Mouse (Mus musculus): ENCODE data around the gene Hipk2. TPM values are rescaled to one million over a fixed set of nuclear protein-coding genes. Genes with fewer than 3 reads are reported as not detected.

Gene Hipk2
- polyA plus RNA-seq, 1 experiment from 2014 or later: 45.3 TPM

- Histone ChIP-seq H3K4me1 (peaks cover 29% of the 10 kb centered on the region), H3K27ac (no peak overlapping the region), H3K4me2 (no peak overlapping the region), H3K9me3 (no peaks in the 10 kb centered on the region), H3K9ac (no peak overlapping the region), H3K27me3 (replicated peaks) (no peaks in the 10 kb centered on the region), H3K4me3 (no peak overlapping the region), H3K36me3 (replicated peaks) (no peaks in the 10 kb centered on the region)
- 67% methylated on average over 2 of the region's 2 CpGs for WGBS
- ATAC-seq (replicated peaks): no peak
These were observed 35.6 kb downstream of the Hipk2 start for GRCm38 (mm10) chr6:38840380-38840779.

- H3K4me3 ChIP-seq: no peak overlapping the region
- WGBS: 40% methylated on average over 4 of the region's 4 CpGs
- peaks cover 29% of the 10 kb centered on the region for H3K4me1 ChIP-seq
- no peak for ATAC-seq (replicated peaks)
- H3K9me3 ChIP-seq: no peaks in the 10 kb centered on the region
- H3K9ac ChIP-seq: no peak overlapping the region
- H3K4me2 ChIP-seq: no peak overlapping the region
- no peaks in the 10 kb centered on the region for H3K36me3 ChIP-seq (replicated peaks)
- no peak overlapping the region for H3K27ac ChIP-seq
- H3K27me3 ChIP-seq (replicated peaks): no peaks in the 10 kb centered on the region
These were observed 36.1 kb downstream of the Hipk2 start for GRCm38 (mm10) chr6:38839891-38840290.

- Histone ChIP-seq H3K27ac (no peak overlapping the region), H3K9ac (no peak overlapping the region), H3K4me2 (no peak overlapping the region), H3K9me3 (no peaks in the 10 kb centered on the region), H3K4me3 (no peak overlapping the region), H3K36me3 (replicated peaks) (no peaks in the 10 kb centered on the region), H3K4me1 (peaks cover 33% of the 10 kb centered on the region), H3K27me3 (replicated peaks) (no peaks in the 10 kb centered on the region)
- no peak for ATAC-seq (replicated peaks)
- WGBS: 68% methylated on average over 4 of the region's 4 CpGs
These were observed 37.9 kb downstream of the Hipk2 start for GRCm38 (mm10) chr6:38838061-38838460.

GRCm38 (mm10) chr6:38835217-38835616 lies 40.7 kb downstream of the Hipk2 start:
- no peak overlapping the region for H3K27ac ChIP-seq
- ATAC-seq (replicated peaks): no peak
- H3K36me3 ChIP-seq (replicated peaks): no peaks in the 10 kb centered on the region
- H3K4me3 ChIP-seq: no peak overlapping the region
- peaks cover 19% of the 10 kb centered on the region for H3K4me1 ChIP-seq
- H3K9me3 ChIP-seq: no peaks in the 10 kb centered on the region
- H3K27me3 ChIP-seq (replicated peaks): no peaks in the 10 kb centered on the region
- H3K9ac ChIP-seq: no peak overlapping the region
- 92% methylated on average over 1 of the region's 1 CpGs for WGBS
- no peak overlapping the region for H3K4me2 ChIP-seq

DNA sequence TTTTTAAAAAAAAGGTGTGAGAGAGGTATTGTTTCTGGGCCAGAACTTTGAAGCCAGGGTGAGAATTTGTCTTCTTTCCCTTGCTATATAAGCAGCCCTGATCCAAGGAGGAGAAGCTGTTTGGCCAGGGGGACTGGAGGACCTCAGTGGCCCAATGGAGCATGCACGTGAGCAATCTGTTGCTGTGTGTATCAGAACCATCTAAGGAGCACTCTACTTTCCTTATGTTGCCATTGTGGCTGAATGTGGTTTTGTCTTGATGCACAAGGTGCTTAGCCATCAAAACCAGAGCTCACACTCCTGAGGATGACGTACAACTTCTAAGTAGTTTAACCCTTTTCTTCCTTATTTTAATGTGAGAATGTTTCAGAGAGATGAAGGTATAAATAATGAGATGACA lies 41.2 kb downstream of the Hipk2 start:
- Histone ChIP-seq H3K4me2 (no peak overlapping the region), H3K9me3 (no peaks in the 10 kb centered on the region), H3K27ac (no peak overlapping the region), H3K27me3 (replicated peaks) (no peaks in the 10 kb centered on the region), H3K4me1 (peaks cover 14% of the 10 kb centered on the region; the same call in 1 of the 2 replicates), H3K9ac (no peak overlapping the region), H3K4me3 (no peak overlapping the region), H3K36me3 (replicated peaks) (no peaks in the 10 kb centered on the region)
- ATAC-seq (replicated peaks): no peak
- 82% methylated on average over 2 of the region's 2 CpGs for WGBS

- Histone ChIP-seq H3K27ac (no peak overlapping the region), H3K4me3 (no peak overlapping the region), H3K9me3 (no peaks in the 10 kb centered on the region), H3K9ac (no peak overlapping the region), H3K4me2 (no peak overlapping the region), H3K27me3 (replicated peaks) (no peaks in the 10 kb centered on the region), H3K36me3 (replicated peaks) (no peaks in the 10 kb centered on the region), H3K4me1 (peaks cover 8% of the 10 kb centered on the region; the same call in 1 of the 2 replicates)
- ATAC-seq (replicated peaks): no peak
- WGBS: 97% methylated on average over 3 of the region's 3 CpGs
These were observed 42.2 kb downstream of the Hipk2 start for GRCm38 (mm10) chr6:38833721-38834120.

DNA sequence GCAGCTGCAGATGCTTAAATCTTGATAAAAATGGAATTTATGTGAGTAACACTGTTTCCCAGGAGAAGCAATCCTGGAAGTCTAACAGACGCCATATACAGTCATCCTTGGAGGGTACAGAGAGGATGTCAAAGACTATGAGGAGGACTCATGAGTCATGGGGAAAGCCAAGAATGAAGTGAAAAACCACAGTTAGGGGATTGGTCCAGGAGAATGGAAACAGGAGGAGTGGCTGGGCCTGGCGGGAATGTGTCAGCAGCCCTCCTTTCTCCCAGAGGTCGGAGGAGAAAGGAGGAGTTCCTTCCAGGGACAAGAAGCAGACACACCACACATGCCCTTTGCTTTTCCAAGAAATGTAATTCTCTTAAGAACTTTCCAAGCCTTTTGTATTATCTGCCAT lies 46.5 kb downstream of the Hipk2 start:
- WGBS: 82% methylated on average over 3 of the region's 3 CpGs
- H3K4me2 ChIP-seq: no peak overlapping the region
- H3K27me3 ChIP-seq (replicated peaks): no peaks in the 10 kb centered on the region
- no peaks in the 10 kb centered on the region for H3K9me3 ChIP-seq
- no peak for ATAC-seq (replicated peaks)
- no peak overlapping the region for H3K9ac ChIP-seq
- H3K27ac ChIP-seq: no peak overlapping the region
- 0 out of 2 replicates have a peak, but pooled peaks cover 4% of the 10 kb centered on the region for H3K4me1 ChIP-seq
- no peaks in the 10 kb centered on the region for H3K36me3 ChIP-seq (replicated peaks)
- no peak overlapping the region for H3K4me3 ChIP-seq

GRCm38 (mm10) chr6:38828211-38828610 lies 47.8 kb downstream of the Hipk2 start:
- H3K4me1 ChIP-seq: no peaks in the 10 kb centered on the region
- no peak overlapping the region for H3K4me2 ChIP-seq
- no peaks in the 10 kb centered on the region for H3K9me3 ChIP-seq
- no peak overlapping the region for H3K9ac ChIP-seq
- no peak overlapping the region for H3K27ac ChIP-seq
- H3K27me3 ChIP-seq (replicated peaks): no peaks in the 10 kb centered on the region
- no peaks in the 10 kb centered on the region for H3K36me3 ChIP-seq (replicated peaks)
- WGBS: 89% methylated on average over 2 of the region's 2 CpGs
- H3K4me3 ChIP-seq: no peak overlapping the region
- ATAC-seq (replicated peaks): no peak

DNA sequence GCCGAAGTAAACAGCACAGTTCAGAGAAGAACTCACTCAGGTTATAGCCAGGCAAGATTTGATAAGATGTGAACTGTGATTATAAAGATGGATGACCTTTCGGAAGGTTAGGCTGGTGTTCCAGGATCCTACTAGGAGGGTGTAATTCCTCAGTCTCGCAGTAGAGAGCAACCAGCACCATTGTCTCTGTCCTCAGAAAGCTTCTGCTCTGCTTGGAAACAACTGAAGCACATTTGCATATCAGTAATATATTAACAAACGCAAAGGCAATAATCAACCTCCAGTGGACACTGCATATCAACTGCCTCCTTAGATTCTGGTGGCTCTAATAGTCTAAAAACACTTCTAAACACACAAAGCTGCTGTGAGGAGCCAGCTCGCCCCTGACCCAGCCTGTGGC lies 48.5 kb downstream of the Hipk2 start:
- no peak overlapping the region for H3K4me2 ChIP-seq
- H3K27me3 ChIP-seq (replicated peaks): no peaks in the 10 kb centered on the region
- H3K4me1 ChIP-seq: no peaks in the 10 kb centered on the region
- H3K9ac ChIP-seq: no peak overlapping the region
- no peaks in the 10 kb centered on the region for H3K36me3 ChIP-seq (replicated peaks)
- 83% methylated on average over 5 of the region's 5 CpGs for WGBS
- ATAC-seq (replicated peaks): no peak
- H3K4me3 ChIP-seq: no peak overlapping the region
- H3K9me3 ChIP-seq: no peaks in the 10 kb centered on the region
- H3K27ac ChIP-seq: no peak overlapping the region

GRCm38 (mm10) chr6:38826857-38827256 lies 49.1 kb downstream of the Hipk2 start:
- H3K4me1 ChIP-seq: no peaks in the 10 kb centered on the region
- WGBS: 91% methylated on average over 3 of the region's 3 CpGs
- no peak for ATAC-seq (replicated peaks)

GRCm38 (mm10) chr6:38825886-38826285 lies 50.1 kb downstream of the Hipk2 start:
- Histone ChIP-seq H3K4me3 (no peak overlapping the region), H3K27me3 (replicated peaks) (no peaks in the 10 kb centered on the region), H3K4me1 (no peaks in the 10 kb centered on the region), H3K4me2 (no peak overlapping the region), H3K9ac (no peak overlapping the region), H3K27ac (no peak overlapping the region), H3K36me3 (replicated peaks) (no peaks in the 10 kb centered on the region), H3K9me3 (no peaks in the 10 kb centered on the region)
- ATAC-seq (replicated peaks): no peak

More at GRCm38 (mm10) chr6:38826857-38827256, 49.1 kb downstream of the Hipk2 start:
- Histone ChIP-seq H3K27me3 (replicated peaks) (no peaks in the 10 kb centered on the region), H3K4me3 (no peak overlapping the region), H3K4me2 (no peak overlapping the region), H3K27ac (no peak overlapping the region), H3K9ac (no peak overlapping the region), H3K9me3 (no peaks in the 10 kb centered on the region), H3K36me3 (replicated peaks) (no peaks in the 10 kb centered on the region)

DNA sequence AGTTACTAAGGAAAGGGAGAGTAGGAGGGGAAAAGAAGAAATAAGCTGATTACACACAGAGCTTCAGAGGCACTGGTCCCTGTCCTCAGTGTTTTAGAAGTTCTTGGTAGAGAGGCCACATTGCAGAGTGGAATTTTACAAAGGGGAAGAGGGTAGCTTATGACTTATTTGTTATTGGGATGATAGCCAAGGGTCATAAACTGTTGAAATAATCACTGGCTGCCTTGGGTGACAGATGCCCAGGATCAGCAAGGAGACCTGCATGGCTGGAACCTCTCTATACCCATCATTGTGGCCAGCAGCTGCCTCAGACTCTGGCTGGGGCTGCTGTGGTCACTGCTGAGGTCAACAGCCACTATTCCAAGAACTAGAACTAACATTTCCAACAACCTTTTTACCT lies 52.1 kb downstream of the Hipk2 start:
- H3K4me1 ChIP-seq: no peaks in the 10 kb centered on the region
- no peaks in the 10 kb centered on the region for H3K36me3 ChIP-seq (replicated peaks)
- H3K9ac ChIP-seq: no peak overlapping the region
- no peaks in the 10 kb centered on the region for H3K9me3 ChIP-seq
- ATAC-seq (replicated peaks): no peak
- no peak overlapping the region for H3K4me3 ChIP-seq
- H3K27ac ChIP-seq: no peak overlapping the region
- H3K27me3 ChIP-seq (replicated peaks): no peaks in the 10 kb centered on the region
- H3K4me2 ChIP-seq: no peak overlapping the region

DNA sequence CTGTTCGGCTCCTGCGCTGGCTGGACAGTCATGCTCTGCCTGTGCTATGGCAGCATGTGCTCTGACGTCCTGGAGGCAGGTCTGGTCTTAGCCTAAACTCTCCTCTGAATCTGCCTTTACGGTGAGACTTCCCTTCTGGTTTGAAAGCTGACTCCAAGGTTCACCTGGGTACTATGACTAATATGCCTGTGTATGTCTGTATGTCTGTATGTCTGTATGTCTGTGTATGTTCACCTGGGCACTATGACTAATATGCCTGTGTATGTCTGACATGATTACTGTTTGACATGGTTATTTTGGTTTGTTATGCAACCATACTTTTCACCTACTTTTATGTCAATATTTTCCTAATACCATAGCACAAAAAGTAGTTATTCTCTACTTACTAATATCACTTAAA lies 52.8 kb downstream of the Hipk2 start:
- Histone ChIP-seq H3K27me3 (replicated peaks) (no peaks in the 10 kb centered on the region), H3K4me2 (no peak overlapping the region), H3K9ac (no peak overlapping the region), H3K27ac (no peak overlapping the region), H3K9me3 (no peaks in the 10 kb centered on the region), H3K4me1 (no peaks in the 10 kb centered on the region), H3K4me3 (no peak overlapping the region), H3K36me3 (replicated peaks) (peaks cover 6% of the 10 kb centered on the region)
- ATAC-seq (replicated peaks): no peak
- 91% methylated on average over 4 of the region's 4 CpGs for WGBS

- Histone ChIP-seq H3K9me3 (no peaks in the 10 kb centered on the region), H3K36me3 (replicated peaks) (peaks cover 13% of the 10 kb centered on the region), H3K27ac (no peak overlapping the region), H3K9ac (no peak overlapping the region), H3K4me3 (no peak overlapping the region), H3K27me3 (replicated peaks) (no peaks in the 10 kb centered on the region), H3K4me1 (no peaks in the 10 kb centered on the region), H3K4me2 (no peak overlapping the region)
- no peak for ATAC-seq (replicated peaks)
- whole genome bisulfite sequencing: 91% methylated on average over 2 of the region's 2 CpGs
These were observed 54.3 kb downstream of the Hipk2 start for GRCm38 (mm10) chr6:38821686-38822085.
